Mouse (Mus musculus) kidney, postnatal 10 days (tissue): ENCODE measurements at regions not wholly inside any gene's neighbourhood (a gene's known extent, or its start where the extent isn't known, plus 50 kb on each side); places are given as distances from the start of the nearest gene placed in this dataset.
"Not testable (repeated sequence)": the region's sequence is repeated elsewhere in the genome, so short reads cannot be mapped to it uniquely, and the experiment has no call there.

Source experiments
- DNase-seq: peaks from one replicate; pipeline ENCODE4 v3.0.0; 2021; ENCODE audit warnings: mixed read lengths

GRCm38 (mm10) chr7:139323026-139323425 lies 65.9 kb upstream of the Inpp5a start:
- no peak for DNase-seq

GRCm38 (mm10) chr7:139327030-139327429 lies 61.9 kb upstream of the Inpp5a start:
- no peak for DNase-seq

GRCm38 (mm10) chr7:139332791-139333190 lies 56.1 kb upstream of the Inpp5a start:
- peak; percentile 52 for DNase-seq

GRCm38 (mm10) chr7:139337998-139338397 lies 50.9 kb upstream of the Inpp5a start:
- DNase-seq, result not testable (repeated sequence)
